Mouse (Mus musculus) thymus, postnatal 4 days (tissue): ENCODE measurements at regions not wholly inside any gene's neighbourhood (a gene's known extent, or its start where the extent isn't known, plus 50 kb on each side); places are given as distances from the start of the nearest gene placed in this dataset.

Source experiments
- DNase-seq: peaks from one replicate; pipeline ENCODE4 v3.0.0; 2021

DNA sequence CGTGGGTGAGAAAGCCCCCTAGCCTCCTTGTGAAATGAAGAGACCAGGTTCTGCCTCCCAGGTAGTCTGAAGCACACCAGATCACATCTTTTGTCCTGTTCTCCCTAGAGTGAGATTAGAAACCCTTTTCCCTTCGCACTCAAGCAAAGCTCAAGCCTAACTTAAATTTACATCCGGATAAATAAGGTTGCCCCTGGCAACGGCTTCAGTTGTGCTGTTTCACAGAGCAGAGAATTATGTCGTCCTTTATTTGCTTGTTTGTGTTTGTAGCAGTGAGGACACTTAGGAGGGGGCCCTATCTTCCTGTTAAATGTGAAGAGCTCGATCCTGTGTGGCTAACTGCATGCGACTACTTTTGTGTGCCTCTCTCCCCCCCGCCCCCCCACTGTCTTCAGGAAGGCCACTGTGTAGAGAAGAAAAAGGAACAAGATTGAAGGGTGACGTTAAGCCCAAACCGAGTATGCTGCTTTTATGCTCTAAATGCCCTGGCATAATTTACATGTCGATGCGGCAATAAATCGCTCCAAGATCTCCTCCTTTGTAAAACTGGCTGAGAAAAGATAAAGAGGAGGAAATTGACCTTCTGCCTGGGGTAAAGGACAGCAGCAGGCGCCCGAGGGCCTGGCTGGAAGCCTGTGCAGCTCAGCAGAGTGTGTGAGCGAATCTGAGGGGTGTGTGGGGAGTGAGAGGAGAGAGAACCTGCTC, 439.9 kb downstream of the Prdm2 start:
- DNase-seq = no peak

DNA sequence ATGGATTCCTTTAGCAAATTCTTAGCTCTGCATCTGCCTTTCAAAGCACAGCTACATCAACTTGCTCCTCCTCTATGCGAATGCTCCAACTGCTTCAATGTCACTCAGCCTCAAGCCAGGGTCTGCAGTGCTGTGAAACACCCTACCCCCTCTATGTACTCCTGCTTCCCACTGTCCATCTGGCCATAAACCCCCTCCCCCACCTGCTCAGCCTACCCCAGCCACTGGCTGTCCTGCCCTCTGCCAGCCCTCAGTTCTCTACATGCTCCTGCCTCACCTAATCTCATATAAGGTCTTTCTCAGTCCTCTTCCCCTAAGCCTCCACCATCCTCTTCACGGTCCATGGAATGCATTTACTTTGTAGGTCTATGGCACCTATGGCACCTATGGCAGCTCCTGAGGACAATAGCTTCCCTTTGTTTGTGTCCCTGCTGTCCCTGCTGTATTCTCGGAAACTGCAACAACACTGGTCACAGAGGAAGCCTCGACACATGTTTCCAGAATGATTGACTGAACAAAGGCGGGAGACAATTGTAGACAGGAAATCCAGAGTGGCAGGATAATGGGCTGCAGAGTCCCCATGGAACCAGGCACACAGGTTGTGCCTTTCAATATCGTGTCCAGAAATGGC, 441.2 kb downstream of the Prdm2 start:
- no peak for DNase-seq

DNA sequence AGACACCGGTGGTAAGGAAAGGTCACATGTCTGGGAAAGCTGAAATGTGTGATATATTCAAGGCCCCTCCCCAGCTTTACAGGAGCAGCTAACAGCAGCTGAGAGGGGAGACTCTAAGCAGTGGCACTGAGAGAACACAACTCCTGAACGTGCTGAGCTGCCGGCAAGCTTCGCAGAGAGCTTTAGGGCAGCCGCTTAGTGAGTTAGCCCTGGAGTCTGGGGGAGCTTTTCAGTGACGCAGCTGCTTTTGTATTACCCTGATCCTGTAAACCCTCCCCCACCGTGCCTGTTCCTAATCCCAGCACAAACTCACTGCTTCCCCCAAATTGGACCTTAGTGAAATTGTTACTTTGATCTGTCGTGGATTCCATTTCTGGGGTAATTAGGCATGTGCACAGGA, 442.6 kb downstream of the Prdm2 start:
- no peak for DNase-seq

DNA sequence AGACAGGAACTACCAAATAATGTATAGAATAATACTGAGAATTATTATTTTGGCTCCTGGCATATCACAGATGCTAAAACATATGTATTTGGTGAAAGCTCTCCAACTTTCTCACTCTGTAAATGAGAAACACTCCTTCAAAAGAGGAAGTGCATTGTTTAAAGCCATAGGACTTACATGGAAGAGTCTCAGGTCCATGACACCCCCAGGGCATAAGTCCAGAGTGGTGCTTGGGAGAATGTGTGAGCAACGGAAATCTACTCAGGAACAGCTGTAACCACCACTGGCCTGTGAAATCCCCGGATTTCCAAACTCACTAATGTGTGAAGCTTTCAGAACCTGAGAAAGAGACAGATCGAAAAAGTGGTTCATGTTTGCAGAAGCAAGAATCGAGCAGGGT, 445.1 kb downstream of the Prdm2 start:
- DNase-seq = no peak

DNA sequence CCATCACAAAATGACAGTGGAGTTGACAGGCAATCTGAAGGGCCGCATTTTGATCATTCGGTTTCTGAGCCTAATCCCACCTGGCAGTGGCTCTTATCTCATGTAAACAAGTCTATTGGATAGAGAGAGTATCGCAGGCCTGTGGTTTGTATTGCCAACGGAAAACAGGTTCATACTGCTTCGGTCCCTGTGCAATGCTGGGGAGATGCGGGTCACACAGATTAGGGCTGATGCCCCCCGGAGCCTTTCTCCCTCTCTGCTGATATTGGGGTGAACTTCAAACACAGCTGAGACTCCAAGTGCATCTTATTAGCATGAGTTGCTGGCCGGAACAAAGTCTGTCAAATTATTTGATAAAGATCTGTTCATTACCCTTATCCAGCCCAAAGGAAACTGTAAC, 451.2 kb downstream of the Prdm2 start:
- DNase-seq = no peak

DNA sequence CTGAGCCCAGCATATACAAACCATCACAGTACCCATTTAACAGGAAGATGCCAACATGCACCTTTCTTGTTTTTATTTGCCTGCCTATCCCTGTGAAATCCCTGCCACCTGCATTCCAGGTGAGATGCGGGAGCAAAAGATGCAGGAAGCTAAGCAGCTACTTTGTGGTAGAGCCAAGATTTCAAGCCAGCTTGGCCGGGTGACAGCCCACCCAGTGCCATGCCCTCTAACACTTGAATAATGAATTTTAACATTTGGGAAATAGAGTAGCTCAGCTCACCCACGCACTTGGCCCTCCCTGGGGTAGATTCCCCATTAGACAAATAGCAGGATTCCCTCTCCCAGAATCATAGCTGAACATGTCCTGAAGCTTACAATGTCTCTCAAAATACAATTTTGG, 454.7 kb downstream of the Prdm2 start:
- no peak for DNase-seq

DNA sequence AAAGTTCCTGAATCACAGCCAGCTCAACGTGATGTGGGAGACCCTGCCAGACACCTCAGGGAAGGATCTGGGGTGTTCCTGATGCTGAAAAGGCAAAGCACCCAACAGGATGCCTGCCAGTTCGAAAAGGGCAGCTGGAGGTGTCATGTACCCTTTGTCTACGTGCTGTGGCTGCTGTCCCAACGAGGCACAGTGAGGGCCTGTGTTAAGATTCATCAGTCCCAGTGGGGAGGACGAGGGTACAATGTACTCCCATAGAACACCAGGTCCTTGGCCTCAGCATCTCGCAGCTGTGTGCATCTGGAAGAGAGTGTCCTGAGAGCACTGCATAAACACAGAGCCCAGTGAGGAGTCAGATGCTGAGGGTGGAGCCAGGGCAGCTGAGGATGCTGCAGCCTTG, 456.5 kb downstream of the Prdm2 start:
- DNase-seq = no peak

- no peak for DNase-seq
Measured at GRCm38 (mm10) chr4:142749918-142750317, 462.9 kb downstream of the Prdm2 start.

GRCm38 (mm10) chr4:142723554-142723907, 484.3 kb upstream of the Kazn start:
- DNase-seq = no peak

GRCm38 (mm10) chr4:142722845-142723553, 483.8 kb upstream of the Kazn start:
- no peak for DNase-seq

DNA sequence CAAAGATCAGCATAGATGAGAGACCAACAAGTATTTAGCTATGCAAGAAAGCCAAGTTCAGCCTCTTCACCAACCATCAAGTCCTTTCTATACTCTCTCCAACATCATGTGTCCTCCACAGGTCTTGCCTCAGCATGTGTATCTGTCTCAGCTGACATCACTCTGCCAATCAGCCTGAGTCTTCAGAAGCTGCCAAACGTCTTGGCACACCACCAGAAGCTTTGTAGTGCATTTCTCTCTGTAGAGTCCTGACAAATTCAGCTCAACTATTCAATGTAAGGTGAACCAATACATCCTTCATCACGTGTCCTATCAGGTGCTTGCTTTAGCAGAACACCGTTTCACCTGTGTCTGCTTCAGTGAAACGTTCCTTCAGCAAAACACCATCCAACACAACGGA, 462.4 kb upstream of the Kazn start:
- DNase-seq = no peak

DNA sequence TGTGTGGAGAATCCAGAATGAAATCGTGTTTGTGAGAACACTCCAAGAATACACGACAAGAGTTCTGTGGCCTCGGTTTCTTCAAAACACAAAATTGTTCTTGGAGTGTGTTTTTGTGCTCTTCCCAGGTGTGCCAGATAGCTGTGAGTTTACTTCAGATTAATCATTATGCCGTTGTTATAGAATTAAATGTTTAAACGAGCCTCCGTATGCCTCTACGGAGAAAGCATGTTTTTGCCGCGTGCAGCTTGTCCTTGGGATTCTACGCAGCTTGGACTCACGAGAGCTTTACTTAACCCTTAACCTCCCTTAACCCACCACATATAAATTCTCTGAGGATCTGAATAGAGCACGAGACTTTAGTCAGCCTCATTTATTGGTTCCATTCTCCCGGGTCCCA, 455.7 kb upstream of the Kazn start:
- DNase-seq = no peak

DNA sequence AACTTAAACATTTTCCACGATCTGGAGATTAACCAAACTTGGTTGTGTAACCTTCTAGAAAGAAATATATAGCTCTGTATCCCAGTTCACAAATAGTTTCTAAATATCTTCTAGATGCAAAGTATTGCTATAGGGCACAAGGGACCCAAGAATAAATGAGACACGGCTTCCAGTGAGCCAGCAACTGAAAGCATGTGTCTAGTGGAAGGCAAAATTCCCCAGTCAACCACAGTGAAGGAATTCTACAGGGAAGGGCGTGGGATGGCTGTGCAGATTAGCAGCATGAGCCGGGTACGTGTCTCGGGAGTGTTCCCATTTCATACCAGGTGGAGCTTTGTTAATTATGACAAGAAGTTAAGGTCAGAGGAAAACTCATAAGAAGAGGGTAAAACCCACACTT, 449.0 kb upstream of the Kazn start:
- no peak for DNase-seq

DNA sequence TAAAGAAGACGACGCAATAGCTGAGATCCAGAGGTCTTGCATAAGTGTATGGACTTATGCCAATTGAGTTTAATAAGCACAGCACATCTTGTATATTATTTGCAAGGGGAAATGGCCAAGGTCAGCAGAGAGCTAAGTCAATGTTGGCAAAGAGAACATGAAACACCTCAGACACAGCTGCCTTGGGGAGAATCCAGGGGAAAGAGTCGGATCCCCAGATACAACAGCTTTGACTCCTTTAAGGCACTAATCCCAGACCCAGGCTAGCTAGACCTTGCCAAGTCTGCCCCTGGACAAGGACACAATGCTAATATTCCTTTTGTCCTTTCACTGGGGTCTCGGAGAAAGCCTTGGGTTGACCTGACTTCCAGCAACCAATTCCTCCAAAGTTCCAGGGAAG, 438.2 kb upstream of the Kazn start:
- DNase-seq = no peak

GRCm38 (mm10) chr4:142674641-142675465, 435.7 kb upstream of the Kazn start:
- DNase-seq = no peak

GRCm38 (mm10) chr4:142671872-142672458, 432.8 kb upstream of the Kazn start:
- no peak for DNase-seq

GRCm38 (mm10) chr4:142664781-142665180, 425.6 kb upstream of the Kazn start:
- DNase-seq = no peak

DNA sequence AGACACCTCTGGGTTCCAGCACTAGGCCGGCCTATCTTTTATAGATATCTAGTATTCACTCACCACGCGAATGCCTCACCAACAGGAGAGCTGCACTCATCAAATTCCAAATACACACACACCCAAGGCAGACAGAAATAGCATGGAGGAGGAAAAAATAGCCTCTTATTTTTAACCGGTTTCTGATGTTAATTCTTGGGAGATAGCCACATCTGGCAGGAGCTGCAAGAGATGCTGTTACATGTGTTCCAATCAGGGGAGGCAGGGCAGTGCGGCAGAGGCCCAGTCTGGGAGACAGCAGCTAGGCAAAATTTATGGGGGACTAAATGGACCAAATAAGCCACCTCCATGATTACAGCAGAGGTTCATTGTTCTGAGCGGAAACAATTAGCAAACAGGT, 419.0 kb upstream of the Kazn start:
- DNase-seq = no peak

DNA sequence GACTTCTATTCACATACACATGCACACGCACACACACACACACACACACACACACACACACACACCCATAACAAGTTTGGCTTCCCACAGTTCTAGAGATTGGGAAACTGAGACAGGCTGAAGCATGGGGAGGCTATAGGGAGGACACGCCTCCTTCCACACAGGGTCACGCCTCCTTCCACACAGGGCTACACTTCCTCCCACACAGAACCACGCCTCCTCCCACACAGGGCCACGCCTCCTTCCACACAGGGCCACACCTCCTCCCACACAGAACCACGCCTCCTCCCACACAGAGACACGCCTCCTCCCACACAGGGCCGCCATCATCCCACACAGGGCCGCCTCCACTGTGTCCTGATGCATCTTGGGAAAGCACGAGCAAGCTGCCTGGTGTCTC, 401.9 kb upstream of the Kazn start:
- no peak for DNase-seq

GRCm38 (mm10) chr4:142639340-142639733, 400.1 kb upstream of the Kazn start:
- no peak for DNase-seq

DNA sequence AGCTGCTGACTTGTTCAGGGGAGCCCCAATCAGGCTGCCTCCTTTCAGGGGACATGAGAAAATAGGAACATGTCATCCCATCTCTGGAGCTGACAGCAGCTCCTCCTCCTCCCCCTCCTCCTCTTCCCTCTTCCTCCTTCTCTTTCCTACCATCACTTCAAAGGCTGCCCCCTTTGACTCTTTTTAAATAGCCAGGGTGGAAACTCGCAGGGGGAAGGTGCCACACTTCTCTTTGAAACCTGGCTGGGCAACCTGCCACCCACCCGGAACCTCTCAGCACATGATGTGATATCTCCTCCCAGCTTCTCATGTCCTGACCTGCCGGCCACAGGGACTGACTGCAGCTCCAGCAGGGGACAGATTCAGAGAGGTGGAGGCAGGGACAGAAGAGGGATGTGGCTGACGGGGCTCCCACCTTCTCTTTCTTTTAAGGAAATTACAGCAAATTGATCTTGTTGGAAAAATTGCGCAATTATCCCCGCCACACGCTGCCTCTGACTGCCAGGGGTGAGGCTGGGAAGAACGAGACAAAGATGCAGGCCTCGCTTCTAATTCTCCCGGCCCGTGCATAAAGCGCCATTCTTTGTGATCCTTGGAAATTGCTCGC, 399.6 kb upstream of the Kazn start:
- DNase-seq = no peak

- DNase-seq = no peak
Measured at GRCm38 (mm10) chr4:142638057-142638456, 398.9 kb upstream of the Kazn start.

- DNase-seq = no peak
Measured at GRCm38 (mm10) chr4:142634398-142634797, 395.2 kb upstream of the Kazn start.
